Mouse (Mus musculus): Measurements from ENCODE around the gene Adgrv1. TPM values are rescaled to one million over a fixed set of nuclear protein-coding genes. Genes with fewer than 3 reads are reported as not detected.
A peak's percentile ranks its signal among the peaks of the same experiment; 100 is the strongest.

Adgrv1 gene
- polyA plus RNA-seq, 1 experiment from 2014 or later = 1.4 TPM

GRCm38 (mm10) chr13:81354587-81354986 lies 278.4 kb downstream of the Adgrv1 start:
- Histone ChIP-seq H3K9ac (ENCODE audit: low read length) (no peak overlapping the region), H3K9me3 (ENCODE audit: control insufficient read depth, low read length) (no peaks in the 10 kb centered on the region)
- 91% methylated on average over 5 of the region's 5 CpGs for WGBS

GRCm38 (mm10) chr13:81352296-81352695 lies 280.7 kb downstream of the Adgrv1 start:
- peak overlapping the region; percentile 55; the same call in 1 of the 2 replicates for H3K4me2 ChIP-seq (replicated peaks; ENCODE audit: low read depth)
- 46% methylated on average over 11 of the region's 11 CpGs for WGBS
- no peak overlapping the region for H3K4me3 ChIP-seq (ENCODE audit: low read depth, low read length)
- no peak overlapping the region for H3K9ac ChIP-seq (ENCODE audit: low read length)
- H3K4me1 ChIP-seq (replicated peaks; ENCODE audit: control insufficient read depth, insufficient read depth) = no peaks in the 10 kb centered on the region
- no peak for DNase-seq (ENCODE audit: low spot score)
- H3K27me3 ChIP-seq (ENCODE audit: control insufficient read depth, insufficient read depth, low read length) = no peaks in the 10 kb centered on the region
- no peaks in the 10 kb centered on the region for H3K9me3 ChIP-seq (ENCODE audit: control insufficient read depth, low read length)
- peak; percentile 34; the same call in 1 of the 2 replicates for ATAC-seq (ENCODE audit: low FRiP score, low TSS enrichment)
- no peaks in the 10 kb centered on the region for H3K36me3 ChIP-seq (ENCODE audit: control insufficient read depth, insufficient read depth, low read length)
- TF ChIP-seq EP300 (optimal IDR thresholded peaks at IDR 0.05) (no peak), CTCF (IDR thresholded peaks at IDR 0.05; ENCODE audit: low read depth) (peak; percentile 18; the same call in 1 of the 2 replicates)
- peak overlapping the region; percentile 65; the same call in 1 of the 2 replicates for H3K27ac ChIP-seq (replicated peaks)

More at GRCm38 (mm10) chr13:81354587-81354986, 278.4 kb downstream of the Adgrv1 start:
- H3K4me1 ChIP-seq (replicated peaks; ENCODE audit: control insufficient read depth, insufficient read depth) = no peaks in the 10 kb centered on the region
- no peaks in the 10 kb centered on the region for H3K27me3 ChIP-seq (ENCODE audit: control insufficient read depth, insufficient read depth, low read length)
- no peak overlapping the region for H3K27ac ChIP-seq (replicated peaks)
- no peaks in the 10 kb centered on the region for H3K36me3 ChIP-seq (ENCODE audit: control insufficient read depth, insufficient read depth, low read length)
- H3K4me2 ChIP-seq (replicated peaks; ENCODE audit: low read depth) = no peak overlapping the region
- no peak for TF ChIP-seq CTCF (IDR thresholded peaks at IDR 0.05; ENCODE audit: low read depth)
- TF ChIP-seq EP300 (optimal IDR thresholded peaks at IDR 0.05) = no peak
- no peak overlapping the region for H3K4me3 ChIP-seq (ENCODE audit: low read depth, low read length)
- DNase-seq (ENCODE audit: low spot score) (no peak), ATAC-seq (ENCODE audit: low FRiP score, low TSS enrichment) (no peak)

- Histone ChIP-seq H3K27ac (replicated peaks) (peak overlapping the region; percentile 65), H3K9ac (ENCODE audit: low read length) (no peak overlapping the region), H3K27me3 (ENCODE audit: control insufficient read depth, insufficient read depth, low read length) (no peaks in the 10 kb centered on the region), H3K36me3 (ENCODE audit: control insufficient read depth, insufficient read depth, low read length) (no peaks in the 10 kb centered on the region), H3K9me3 (ENCODE audit: control insufficient read depth, low read length) (no peaks in the 10 kb centered on the region), H3K4me2 (replicated peaks; ENCODE audit: low read depth) (peak overlapping the region; percentile 55), H3K4me1 (replicated peaks; ENCODE audit: control insufficient read depth, insufficient read depth) (no peaks in the 10 kb centered on the region), H3K4me3 (ENCODE audit: low read depth, low read length) (peak overlapping the region; percentile 20; the same call in 1 of the 2 replicates)
- DNase-seq (ENCODE audit: low spot score) (peak; percentile 59), ATAC-seq (ENCODE audit: low FRiP score, low TSS enrichment) (peak; percentile 98)
- TF ChIP-seq CTCF (IDR thresholded peaks at IDR 0.05; ENCODE audit: low read depth) = no peak
- no peak for TF ChIP-seq EP300 (optimal IDR thresholded peaks at IDR 0.05)
- 17% methylated on average over 14 of the region's 14 CpGs for WGBS
Observed at GRCm38 (mm10) chr13:81351462-81352155, 281.3 kb downstream of the Adgrv1 start.

- Histone ChIP-seq H3K4me3 (ENCODE audit: low read depth, low read length) (no peak overlapping the region), H3K4me1 (replicated peaks; ENCODE audit: control insufficient read depth, insufficient read depth) (no peaks in the 10 kb centered on the region), H3K9ac (ENCODE audit: low read length) (no peak overlapping the region), H3K9me3 (ENCODE audit: control insufficient read depth, low read length) (no peaks in the 10 kb centered on the region), H3K36me3 (ENCODE audit: control insufficient read depth, insufficient read depth, low read length) (no peaks in the 10 kb centered on the region), H3K4me2 (replicated peaks; ENCODE audit: low read depth) (no peak overlapping the region), H3K27ac (replicated peaks) (no peak overlapping the region), H3K27me3 (ENCODE audit: control insufficient read depth, insufficient read depth, low read length) (no peaks in the 10 kb centered on the region)
- DNase-seq (ENCODE audit: low spot score) (no peak), ATAC-seq (ENCODE audit: low FRiP score, low TSS enrichment) (no peak)
- no peak for TF ChIP-seq EP300 (optimal IDR thresholded peaks at IDR 0.05)
- no peak for TF ChIP-seq CTCF (IDR thresholded peaks at IDR 0.05; ENCODE audit: low read depth)
- 82% methylated on average over 15 of the region's 15 CpGs for WGBS
Observed at GRCm38 (mm10) chr13:81347261-81347980, 285.5 kb downstream of the Adgrv1 start.

- Histone ChIP-seq H3K4me2 (replicated peaks; ENCODE audit: low read depth) (no peak overlapping the region), H3K4me3 (ENCODE audit: low read depth, low read length) (no peak overlapping the region), H3K9ac (ENCODE audit: low read length) (no peak overlapping the region), H3K9me3 (ENCODE audit: control insufficient read depth, low read length) (no peaks in the 10 kb centered on the region), H3K4me1 (replicated peaks; ENCODE audit: control insufficient read depth, insufficient read depth) (no peaks in the 10 kb centered on the region), H3K27ac (replicated peaks) (no peak overlapping the region), H3K27me3 (ENCODE audit: control insufficient read depth, insufficient read depth, low read length) (no peaks in the 10 kb centered on the region), H3K36me3 (ENCODE audit: control insufficient read depth, insufficient read depth, low read length) (no peaks in the 10 kb centered on the region)
- TF ChIP-seq CTCF (IDR thresholded peaks at IDR 0.05; ENCODE audit: low read depth) = no peak
- TF ChIP-seq EP300 (optimal IDR thresholded peaks at IDR 0.05) = no peak
- 49% methylated on average over 2 of the region's 2 CpGs for WGBS
- ATAC-seq (ENCODE audit: low FRiP score, low TSS enrichment) (peak; percentile 73), DNase-seq (ENCODE audit: low spot score) (no peak)
Observed at GRCm38 (mm10) chr13:81342987-81343596, 289.9 kb downstream of the Adgrv1 start.

Measured in stomach, postnatal 0 days (tissue).